Mouse (Mus musculus) A20 (cell line): Measurements from ENCODE around the gene Gm49405.

ENCODE experiments used
- DNase-seq: peaks from one replicate; pipeline ENCODE4 v3.0.0-alpha.2; 2011; ENCODE audit warnings: low read depth, low spot score

Gene Gm49405

DNA sequence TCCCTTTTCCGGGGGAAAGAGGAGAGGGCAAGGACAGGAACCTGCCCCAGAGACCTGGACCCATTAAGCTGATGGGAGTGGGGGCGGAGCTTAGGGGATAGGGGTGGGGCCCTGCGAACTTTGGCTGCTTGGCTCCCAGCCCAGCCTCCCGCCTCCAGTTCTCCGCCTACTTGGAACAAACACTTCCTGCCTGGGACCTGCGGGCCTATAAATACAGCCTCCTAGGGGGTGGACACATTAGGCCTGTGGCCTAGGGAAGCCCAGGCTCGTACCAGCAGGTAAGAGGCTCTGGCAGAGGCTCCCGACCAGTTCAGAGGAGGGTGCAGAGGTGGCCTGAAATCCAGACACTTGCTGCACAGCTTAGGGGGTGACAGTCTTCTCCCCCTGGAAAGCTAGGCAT lies 14.1 kb upstream of the Gm49405 start, which contains the start of gene Acy3:
TSS of gene Acy3 (plus strand) at position 237 of the 400 bp plus-strand sequence.
- no peak for DNase-seq

DNA sequence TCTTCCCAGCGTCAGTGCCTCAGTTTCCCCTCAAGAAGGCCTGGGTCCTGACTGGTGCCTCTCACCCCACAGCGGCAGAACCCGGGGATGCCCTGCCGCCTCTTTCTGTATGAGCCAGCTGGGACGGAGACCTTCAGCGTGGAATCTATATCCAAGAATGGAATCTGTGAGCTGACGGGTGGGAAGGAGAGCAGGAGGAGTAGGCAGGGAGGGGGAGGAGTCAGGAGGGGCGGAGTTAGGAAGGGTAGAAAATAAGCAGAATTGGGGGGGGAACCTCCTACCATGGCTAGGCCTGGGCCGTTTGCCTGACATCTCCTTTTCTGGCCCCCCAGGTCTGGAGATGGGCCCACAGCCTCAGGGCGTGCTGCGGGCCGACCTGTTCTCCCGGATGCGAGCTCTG lies 12.4 kb upstream of the Gm49405 start:
- no peak for DNase-seq

DNA sequence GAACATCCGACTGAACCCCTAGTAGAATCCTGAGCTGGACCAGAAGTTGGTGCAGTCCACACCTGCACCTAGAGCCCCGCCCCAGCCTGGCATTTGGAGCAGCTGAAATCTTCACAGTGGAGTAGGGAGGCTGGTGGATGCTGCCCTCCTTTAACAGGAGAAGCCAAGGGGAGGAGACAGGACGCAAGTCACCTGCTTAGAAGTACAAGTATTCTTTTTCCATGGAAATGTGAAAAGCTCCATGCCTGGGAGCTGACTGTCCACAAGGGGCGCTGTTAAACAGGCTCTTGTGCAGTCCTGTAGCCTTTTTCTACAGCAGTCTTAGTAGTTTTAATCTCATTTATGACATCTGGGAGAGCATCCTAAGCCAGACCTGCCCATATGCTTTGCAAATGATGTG lies 11.7 kb upstream of the Gm49405 start:
- no peak for DNase-seq

DNA sequence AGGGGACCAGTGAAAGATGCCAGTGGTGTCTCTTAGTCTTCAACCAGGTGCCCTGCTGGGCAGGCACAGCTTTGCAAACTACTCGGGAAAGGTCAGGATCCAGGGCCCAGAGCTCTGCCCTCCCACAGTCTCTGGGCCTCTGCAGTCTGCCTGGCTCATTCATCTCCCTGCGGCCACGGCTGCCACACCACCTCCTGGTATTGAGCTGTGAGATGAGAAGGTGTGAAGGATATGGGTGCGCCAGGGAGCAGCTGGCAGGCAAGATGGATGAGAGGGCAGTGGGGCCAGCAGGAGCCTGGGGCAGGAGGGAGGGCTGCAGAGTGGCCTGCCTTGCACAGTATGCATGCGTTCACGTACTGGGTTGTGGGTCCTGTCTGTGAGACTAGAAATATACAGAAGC lies 9.6 kb upstream of the Gm49405 start:
- DNase-seq, result no peak

DNA sequence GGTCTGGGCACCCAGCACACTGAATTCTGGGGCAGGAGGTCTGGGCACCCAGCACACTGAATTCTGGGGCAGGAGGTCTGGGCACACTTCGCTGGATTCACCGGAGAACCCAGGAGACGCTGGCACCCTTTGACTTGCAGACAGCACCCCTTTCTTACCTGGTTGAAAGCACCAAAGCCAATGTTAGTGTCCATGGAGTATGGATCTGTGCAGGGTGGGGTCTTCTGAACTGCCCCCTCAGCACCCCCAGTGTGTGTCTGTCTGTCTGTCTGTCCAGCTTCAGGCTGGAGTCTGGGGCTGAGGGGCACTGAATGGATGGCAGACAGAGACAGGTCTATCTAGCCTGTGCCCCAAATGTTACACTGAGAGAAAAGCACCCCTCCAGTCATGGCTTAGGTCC lies 8.9 kb upstream of the Gm49405 start:
- DNase-seq, result no peak

DNA sequence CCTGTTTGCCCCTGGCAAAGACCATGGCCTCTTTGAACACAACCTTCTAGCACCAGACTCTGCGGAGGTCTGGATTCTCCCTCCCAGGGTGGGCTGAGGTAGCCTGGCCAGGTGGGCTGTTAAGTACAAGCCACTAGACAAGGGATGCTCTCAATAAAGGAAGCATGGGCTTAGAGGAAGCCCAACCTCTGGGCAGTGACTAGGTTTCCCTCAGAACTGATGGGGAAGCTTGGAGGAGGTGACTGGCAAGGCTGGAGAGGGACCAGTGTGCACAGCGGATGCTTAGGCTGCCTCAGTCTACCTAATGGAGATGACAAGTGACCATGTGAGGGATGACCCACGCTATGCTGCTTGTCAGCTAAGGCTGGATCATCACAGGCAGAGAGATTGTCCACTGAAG lies 8.5 kb upstream of the Gm49405 start:
- no peak for DNase-seq

DNA sequence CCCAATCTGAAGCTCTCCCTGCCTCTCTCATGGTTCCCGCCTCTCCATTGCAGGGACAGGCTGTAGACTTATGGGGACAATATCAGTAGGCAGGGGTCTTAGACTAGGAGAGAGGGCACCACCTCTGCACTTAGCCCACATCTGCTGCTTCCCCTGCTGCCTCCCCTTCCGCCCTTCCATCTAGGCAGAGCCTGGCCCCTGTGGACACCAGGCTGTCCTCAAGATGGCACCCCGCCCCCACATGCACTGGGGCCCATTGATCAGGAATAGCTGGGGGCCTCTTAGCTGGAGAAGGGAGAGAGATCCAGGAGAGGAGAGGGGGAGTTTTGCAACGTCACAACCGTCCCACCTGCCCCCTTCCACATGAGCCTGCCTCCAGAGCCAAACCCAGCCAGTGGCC lies 8.0 kb upstream of the Gm49405 start, which contains the start of gene Tbx10:
TSS of gene Tbx10 (plus strand) at position 337 of the 400 bp plus-strand sequence.
- no peak for DNase-seq

DNA sequence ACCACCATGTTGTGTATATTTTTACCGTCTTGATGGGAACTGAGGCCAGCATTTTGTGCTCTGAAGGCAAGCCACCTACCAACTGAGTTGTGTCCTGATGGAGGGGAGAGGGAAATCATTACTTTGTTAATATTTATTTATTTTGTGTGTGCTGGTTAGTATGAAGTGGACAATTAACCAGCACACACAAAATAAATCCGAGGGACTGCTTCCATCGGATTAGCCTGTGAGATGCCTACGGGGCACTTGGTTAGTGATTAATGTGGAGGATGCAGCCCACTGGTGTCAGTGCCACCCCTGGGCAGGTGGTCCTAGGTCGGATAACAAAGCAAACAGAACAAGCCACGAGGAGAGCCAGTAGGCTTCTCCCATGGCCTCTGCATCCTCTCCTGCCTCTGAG lies 5.5 kb upstream of the Gm49405 start:
- DNase-seq, result no peak

DNA sequence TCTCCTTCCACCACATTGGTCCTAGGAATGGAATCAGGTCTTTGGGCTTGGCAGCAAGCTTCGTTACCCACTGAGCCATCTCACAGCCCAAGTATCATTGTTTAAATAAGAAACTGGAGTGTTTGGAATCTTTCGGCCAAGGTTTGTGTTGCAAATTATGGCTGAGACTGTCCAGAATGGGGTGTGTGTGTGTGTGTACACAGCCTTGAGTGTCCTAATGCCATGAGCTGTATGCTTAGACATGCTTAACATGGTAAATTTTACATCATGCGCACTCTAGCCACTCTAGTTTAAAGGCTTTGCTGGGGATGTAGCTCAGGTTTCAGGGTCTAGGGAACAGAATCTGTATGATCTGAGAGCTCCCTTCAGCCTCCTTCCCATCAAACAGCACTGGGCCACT lies 4.9 kb upstream of the Gm49405 start:
- DNase-seq, result no peak

DNA sequence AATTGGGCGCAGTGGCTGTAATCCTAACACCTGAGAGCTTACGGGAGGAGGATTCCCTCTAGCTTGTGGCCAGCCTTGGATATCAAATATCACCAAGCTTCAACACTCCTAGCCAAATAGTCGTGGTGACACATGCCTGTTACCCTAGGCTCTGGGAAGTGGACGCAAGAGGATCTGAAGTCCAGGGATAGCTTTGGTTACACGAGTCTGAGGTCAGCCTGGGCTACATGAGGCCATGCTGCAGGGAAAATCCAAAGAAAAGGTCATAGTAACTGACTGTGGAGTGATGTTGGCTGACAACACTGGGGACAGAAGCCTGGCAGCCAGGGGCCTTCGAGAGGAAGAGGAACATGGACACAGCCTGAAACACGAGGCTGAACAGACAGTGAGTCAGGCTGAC lies 4.3 kb upstream of the Gm49405 start:
- DNase-seq, result no peak

DNA sequence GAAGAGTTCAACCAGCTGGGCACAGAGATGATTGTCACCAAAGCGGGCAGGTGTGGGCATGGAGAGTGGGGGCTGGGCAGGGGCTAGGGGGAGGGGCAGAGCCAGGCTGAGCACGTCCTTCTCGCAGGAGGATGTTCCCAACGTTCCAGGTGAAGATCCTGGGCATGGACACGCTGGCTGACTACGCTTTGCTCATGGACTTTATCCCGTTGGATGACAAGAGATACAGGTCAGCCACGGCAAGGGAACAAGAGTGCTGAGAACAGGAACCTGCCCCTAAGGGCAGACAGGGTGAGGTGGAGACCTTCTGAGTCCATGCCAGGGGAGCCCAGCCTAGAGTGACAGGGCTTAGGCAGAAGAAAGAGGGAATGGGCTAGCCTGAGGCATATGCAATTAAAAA lies 3.7 kb upstream of the Gm49405 start:
- DNase-seq, result no peak

DNA sequence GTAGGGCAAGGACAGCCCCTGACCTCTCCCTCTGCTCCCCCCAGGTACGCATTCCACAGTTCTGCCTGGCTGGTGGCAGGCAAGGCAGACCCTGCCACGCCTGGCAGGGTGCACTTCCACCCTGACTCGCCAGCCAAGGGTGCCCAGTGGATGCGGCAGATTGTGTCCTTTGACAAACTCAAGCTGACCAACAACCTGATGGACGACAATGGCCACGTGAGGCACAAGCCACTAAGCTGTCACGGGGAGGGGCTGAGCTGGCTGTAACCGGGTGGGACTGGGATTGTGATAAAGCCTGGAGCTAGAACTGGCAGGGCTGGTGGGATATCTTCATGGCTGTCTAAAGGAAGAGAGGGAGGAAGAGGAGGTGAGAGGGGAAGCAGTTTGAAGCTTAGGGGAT lies 3.2 kb upstream of the Gm49405 start:
- no peak for DNase-seq

DNA sequence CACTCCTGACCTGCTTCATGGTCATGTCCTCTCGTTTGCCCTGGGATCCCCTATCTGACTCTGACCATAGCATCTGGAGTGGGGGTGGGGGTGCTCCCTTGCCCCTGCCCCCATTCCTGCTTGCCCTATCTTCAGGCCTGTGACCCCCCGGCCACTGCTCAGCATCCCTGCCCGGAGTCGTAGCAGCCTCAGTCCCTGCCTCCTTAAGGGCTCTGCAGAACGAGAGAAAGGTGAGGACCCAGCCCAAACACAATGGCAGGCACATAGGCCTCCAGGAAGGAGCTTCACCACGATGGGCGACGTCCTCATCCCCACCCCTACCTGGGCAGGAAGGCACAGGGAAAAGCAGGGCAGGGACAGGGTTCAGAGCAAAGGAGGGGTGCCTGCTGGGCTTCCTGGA lies 2.1 kb upstream of the Gm49405 start:
- no peak for DNase-seq

DNA sequence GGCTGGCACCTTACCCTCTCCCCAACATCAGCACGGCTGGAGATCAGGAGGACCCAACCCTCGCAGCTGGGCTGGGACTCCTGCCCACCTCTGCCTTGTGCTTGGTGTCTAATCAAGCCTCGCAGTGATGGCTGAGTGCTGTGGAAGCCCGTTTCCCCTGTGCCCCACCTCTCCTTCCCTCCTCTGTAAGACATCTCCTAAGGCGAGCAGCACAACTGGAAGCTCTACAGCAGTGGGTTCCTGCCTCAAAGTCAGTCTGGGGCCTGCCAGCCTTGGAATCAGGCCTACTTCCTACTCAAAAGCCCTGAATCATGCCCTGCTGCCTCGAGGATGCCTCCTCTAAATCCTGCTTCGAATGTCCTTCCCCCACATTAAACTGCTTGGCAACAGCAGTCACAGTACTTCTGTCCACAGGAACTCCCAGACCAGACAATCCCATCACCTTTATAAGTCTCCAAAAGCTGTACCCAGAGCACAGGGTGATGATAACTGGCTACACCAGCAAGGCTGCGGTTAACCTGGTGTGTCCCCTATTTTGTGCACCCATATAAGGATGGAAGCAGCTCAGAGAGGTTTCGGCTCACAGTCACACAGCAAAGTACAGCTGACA lies 1.2 kb upstream of the Gm49405 start:
- peak; percentile 51 for DNase-seq

DNA sequence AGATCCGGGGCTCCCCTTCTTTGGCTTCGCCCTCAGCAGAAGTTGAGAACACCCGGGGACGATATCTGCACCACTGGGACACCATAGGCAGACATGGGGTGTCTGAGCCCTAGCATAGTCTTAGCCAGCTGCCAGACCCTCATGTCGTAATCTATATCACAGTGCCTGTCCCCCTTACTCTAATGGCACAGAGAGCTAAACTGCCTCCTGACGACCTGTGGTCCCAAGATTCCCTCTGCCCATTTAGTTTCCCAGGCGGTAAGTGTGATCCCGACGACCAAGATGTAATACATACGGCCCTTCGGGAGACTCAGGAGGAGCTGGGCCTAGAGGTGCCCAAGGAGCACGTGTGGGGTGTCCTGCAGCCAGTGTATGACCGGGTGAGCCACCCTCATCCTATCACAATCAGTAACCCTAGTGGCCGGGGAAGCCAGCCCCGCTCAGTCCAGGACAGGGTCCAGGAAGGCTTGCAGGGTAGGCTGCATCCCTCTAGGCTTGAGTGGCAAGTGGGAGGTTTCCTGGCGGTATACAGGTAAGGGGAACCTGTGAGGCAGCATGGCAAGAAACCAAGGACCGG lies 611 bp downstream of the Gm49405 start:
- no peak for DNase-seq

DNA sequence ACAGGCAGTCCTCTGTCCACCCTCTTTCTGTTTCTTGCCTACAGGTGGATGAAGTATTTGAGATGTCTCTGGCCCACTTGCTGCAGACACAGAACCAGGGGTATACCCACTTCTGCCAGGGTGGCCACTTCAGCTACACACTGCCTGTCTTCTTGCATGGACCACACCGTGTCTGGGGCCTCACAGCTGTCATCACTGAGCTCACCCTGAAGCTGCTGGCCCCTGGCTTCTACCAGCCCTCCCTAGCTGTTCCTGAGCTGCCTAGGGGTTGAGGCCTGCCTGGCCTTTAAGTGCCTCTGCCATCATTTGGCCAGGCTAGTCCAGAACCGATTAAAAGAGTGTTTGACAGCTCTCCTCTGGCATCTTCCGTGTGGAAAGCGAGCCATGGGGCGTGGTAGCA lies 1.3 kb downstream of the Gm49405 start:
- no peak for DNase-seq

DNA sequence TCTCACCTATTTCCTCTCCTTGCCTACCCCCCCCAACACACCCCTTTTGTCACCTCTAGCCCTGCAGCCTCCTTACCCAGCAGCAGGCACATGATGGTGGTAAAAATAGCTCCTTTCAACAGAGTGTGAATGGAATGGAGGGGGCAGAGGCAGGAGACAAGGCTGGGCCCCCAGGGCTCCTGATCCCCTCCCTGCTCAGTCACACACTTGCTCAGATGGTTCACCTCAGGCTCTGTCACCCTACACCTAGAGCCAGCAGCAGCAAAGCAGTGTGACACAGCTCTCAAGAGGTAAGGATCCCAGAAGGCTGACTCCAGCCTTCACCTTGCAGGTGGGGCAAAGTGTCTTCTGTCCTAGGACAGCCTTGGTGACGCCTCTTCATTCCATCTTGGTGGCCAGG lies 2.7 kb downstream of the Gm49405 start, which contains the start of gene Doc2g:
TSS of gene Doc2g (plus strand) at position 202 of the 400 bp plus-strand sequence.
- no peak for DNase-seq

DNA sequence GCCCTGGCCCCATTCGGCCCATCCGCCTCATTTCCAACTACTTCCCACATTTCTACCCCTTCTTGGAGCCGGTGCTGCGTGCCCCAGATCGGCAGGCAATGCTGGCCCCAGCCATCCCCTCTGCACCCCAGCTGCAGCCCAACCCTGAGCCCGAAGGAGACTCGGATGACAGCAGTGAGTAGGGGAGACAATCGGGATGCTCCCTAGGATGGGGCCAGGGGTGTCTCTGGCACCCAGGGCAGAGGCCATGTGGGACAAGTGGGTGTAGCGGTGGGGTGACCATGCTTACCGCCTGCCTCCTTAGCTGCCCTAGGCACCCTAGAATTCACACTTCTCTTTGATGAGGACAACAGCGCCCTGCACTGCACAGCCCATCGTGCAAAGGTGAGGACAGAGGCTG lies 3.2 kb downstream of the Gm49405 start:
- DNase-seq, result no peak

DNA sequence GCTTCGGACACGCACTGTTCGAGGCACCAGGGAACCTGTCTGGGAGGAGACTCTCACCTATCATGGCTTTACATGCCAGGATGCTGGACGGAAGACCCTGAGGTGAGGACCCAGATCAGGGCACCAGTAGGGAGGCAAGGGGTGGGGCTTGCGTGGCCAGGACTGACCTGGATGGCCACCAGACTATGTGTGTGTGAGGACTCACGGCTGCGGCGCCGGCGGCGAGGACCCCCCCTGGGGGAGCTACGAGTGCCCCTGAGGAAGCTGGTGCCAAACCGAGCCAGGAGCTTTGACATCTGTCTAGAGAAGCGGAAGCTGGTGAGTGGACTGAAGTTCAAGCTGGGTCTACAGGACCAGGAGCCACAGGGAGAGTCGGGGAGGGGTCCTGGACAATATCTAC lies 3.9 kb downstream of the Gm49405 start:
- DNase-seq, result no peak

DNA sequence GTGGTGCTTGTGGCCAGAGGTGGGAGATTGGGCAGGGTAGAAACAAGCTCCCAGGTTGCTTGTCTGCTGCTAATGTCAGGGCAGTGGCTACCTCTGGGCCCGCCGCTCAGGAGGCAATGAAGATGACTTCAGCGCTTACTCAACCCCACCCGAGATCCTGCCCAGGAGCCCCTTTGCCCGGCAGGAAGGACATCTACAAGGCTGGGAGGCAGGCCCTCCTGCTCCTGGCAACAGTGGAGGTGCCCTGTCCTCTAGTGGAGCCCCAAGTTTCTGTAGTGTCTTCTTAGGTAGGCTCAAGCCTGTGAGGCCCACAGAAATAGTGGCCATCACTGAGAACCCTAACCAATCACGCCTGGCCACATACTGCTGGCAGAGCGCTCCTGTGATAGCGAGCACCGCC lies 4.7 kb downstream of the Gm49405 start:
- no peak for DNase-seq

DNA sequence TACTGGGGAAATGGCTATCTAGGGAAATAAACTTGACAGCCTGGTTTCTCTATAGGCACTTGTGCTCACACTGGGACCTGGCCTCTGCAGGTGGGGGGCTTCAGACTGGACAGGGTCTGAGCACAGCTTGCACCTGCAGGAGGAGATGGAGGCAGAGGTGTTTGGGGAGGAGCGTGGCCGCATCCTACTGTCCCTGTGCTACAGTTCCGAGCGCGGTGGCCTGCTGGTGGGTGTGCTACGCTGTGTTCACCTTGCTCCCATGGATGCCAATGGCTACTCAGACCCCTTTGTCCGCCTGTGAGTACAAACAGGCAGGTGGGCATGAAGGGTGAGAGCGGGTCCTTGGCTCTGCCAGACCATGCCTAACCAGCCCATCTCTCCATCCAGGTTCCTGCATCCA lies 5.5 kb downstream of the Gm49405 start:
- DNase-seq, result no peak

DNA sequence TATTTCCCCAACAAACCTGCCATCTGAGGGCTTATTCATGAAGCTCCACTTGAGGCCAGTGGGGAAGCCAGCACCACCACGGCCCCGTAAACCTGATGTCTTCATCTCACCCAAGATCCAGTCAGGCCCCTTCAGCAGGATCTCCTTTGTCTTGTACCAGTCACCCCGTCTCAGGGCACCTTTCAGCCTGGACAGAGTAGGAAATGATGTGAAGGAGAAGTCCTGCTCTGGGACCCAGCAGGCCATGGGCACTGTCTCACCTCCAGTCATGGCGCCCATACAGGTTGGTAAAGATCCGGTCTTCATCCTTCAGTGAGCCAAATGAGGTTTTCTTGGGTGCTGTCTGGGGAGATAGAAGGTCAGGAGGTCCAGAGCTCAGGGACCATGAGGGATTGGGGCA lies 10.7 kb downstream of the Gm49405 start:
- DNase-seq, result no peak

DNA sequence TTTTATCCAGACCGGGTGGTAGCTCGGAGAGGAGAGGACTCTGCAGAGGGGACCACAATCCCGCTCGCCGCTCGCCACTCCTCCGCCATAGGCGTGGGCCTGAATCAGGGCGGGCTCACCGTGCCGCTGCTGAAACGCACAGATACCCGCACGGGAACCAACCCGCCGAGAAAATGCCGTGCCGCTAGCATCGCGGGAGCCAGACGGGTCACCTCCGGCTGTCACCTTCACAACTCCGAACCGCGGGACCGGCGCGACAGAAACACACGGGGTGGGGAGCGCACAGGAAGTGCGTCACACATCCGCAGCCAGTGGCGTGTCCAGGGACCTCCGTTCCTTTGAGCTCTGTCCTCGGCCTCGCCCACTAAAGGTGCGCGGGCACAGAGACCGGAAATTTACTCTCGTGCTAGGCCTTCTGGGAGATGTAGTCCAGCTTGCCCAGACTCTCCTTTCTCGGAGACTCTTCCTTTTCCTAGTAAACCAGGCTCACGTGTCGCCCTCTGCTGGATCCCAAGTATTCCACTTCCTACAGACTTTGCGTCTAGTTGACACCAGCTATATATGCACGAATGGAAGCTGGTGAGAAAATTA lies 12.1 kb downstream of the Gm49405 start, which contains the start of gene Ndufv1:
TSS of gene Ndufv1 (minus strand) at position 375 of the 591 bp plus-strand sequence.
- peak; percentile 97 for DNase-seq
